Mouse (Mus musculus) embryonic facial prominence, embryonic 11.5 days (tissue): ENCODE data around the gene H2-DMa. TPM values are rescaled to one million over a fixed set of nuclear protein-coding genes. Genes with fewer than 3 reads are reported as not detected.

Experiments
- ATAC-seq: fragments of 200-750 bp; cut with Nextera tagmentation; replicated peaks from 2 replicates; pipeline ENCODE4 v1.8.0; 2017; ENCODE audit warnings: low read depth; ENCODE audit not compliant: insufficient number of reproducible peaks, low FRiP score, low TSS enrichment
- DNase-seq: peaks from one replicate; pipeline ENCODE4 v3.0.0-alpha.2; 2015; ENCODE audit warnings: low spot score
- H3K27ac ChIP-seq: fragments of 300-500 bp; sonication (generic); replicated peaks from 2 replicates; pipeline ENCODE4 v1.5.1; 2014; ENCODE audit warnings: mild to moderate bottlenecking, low read depth, low read length, control low read depth
- H3K27me3 ChIP-seq: fragments of 300-500 bp; sonication (generic); 2 replicates; pipeline ENCODE4 v1.6.1; 2014; ENCODE audit warnings: mild to moderate bottlenecking, low read length, moderate library complexity, mixed read lengths; ENCODE audit not compliant: control insufficient read depth, insufficient read depth
- H3K36me3 ChIP-seq: fragments of 300-500 bp; sonication (generic); replicated peaks from 2 replicates; pipeline ENCODE4 v1.6.1; 2014; ENCODE audit warnings: low read depth, mild to moderate bottlenecking, low read length, moderate library complexity, mixed read lengths; ENCODE audit not compliant: control insufficient read depth, insufficient read depth
- H3K4me1 ChIP-seq: fragments of 300-500 bp; sonication (generic); 2 replicates; pipeline ENCODE4 v1.6.1; 2014; ENCODE audit warnings: low read length, mixed read lengths; ENCODE audit not compliant: control insufficient read depth, insufficient read depth
- H3K4me2 ChIP-seq: fragments of 300-500 bp; sonication (generic); 2 replicates; pipeline ENCODE4 v1.6.1; 2014; ENCODE audit warnings: low read depth, mild to moderate bottlenecking, control low read depth, low read length, moderate library complexity
- H3K4me3 ChIP-seq: fragments of 300-500 bp; sonication (generic); 2 replicates; pipeline ENCODE4 v1.5.1; 2014; ENCODE audit warnings: low read depth, low read length, control low read depth
- H3K9ac ChIP-seq: fragments of 300-500 bp; sonication (generic); replicated peaks from 2 replicates; pipeline ENCODE4 v1.6.1; 2014; ENCODE audit warnings: mild to moderate bottlenecking, control low read depth, low read length
- H3K9me3 ChIP-seq: fragments of 300-500 bp; sonication (generic); replicated peaks from 2 replicates; pipeline ENCODE4 v1.6.1; 2016; ENCODE audit warnings: mild to moderate bottlenecking, low read length, inconsistent platforms, mixed read lengths; ENCODE audit not compliant: control insufficient read depth
- WGBS: fragments of 180-500 bp; shearing (Covaris S2); extraction: QIAGEN DNeasy Blood & Tissue Kit; methylation state at CpG from one replicate; pipeline ENCODE4 v1.1.7; 2014; 5-methylcytosine and 5-hydroxymethylcytosine counted together
- polyA plus RNA-seq: library from polyadenylated mRNA; unstranded; fragments of >200 nt; fragmentation: Nextera tagmentation; extraction: Ambion mirVana; gene quantifications from 2 replicates; pipeline ENCODE4 v1.2.1, GENCODE M21; 2014

H2-DMa gene
- polyA plus RNA-seq, 1 experiment from 2014 or later = 9.7 TPM

DNA sequence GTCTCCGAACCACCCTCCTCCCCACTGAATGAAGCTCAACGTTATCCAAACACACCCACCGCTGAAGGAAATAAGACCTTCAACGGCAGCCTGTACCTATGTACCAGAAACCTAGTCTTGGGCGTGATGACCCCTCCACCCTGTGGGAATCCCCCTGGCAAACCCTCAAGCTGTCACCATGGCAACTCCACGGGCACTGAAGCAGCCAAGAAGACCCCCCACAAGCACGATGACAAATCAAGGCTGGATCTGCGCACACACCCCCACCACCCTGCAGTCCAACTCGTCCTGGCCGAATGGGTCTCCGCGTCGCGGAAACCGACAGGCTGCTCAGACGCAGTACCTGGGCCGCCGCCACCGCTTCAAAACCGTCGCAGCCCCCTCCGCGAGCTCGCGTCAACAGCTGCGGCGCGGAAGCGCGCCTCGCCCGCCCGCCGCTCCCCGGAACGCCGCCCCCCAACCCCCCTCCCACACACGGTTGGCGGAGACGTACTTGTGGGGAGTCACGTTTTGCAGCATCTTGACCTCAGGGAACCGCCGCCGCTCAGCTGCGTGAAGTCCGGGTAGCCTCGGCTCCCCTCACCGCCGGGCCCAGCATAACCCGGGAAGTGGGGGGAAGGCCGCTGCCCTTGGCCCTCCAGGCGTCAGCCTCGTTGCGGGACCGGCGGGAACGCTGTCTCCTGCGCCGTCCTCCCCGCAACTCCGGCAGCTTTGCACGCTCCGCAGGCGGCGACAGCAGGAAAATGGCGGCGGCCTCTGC lies 1.0 kb upstream of the H2-DMa start:
- H3K4me3 ChIP-seq = peak overlapping the region; percentile 100
- peak; percentile 43 for DNase-seq
- ATAC-seq = no peak
- H3K4me2 ChIP-seq = peak overlapping the region; percentile 81
- H3K9me3 ChIP-seq = no peaks in the 10 kb centered on the region
- WGBS = under 1% methylated on average over 66 of the region's 67 CpGs
- no peaks in the 10 kb centered on the region for H3K27me3 ChIP-seq
- peak overlapping the region; percentile 100 for H3K27ac ChIP-seq
- H3K4me1 ChIP-seq = peaks cover 6% of the 10 kb centered on the region; the same call in 1 of the 2 replicates
- H3K36me3 ChIP-seq = peaks cover 30% of the 10 kb centered on the region
- peak overlapping the region; percentile 92 for H3K9ac ChIP-seq

DNA sequence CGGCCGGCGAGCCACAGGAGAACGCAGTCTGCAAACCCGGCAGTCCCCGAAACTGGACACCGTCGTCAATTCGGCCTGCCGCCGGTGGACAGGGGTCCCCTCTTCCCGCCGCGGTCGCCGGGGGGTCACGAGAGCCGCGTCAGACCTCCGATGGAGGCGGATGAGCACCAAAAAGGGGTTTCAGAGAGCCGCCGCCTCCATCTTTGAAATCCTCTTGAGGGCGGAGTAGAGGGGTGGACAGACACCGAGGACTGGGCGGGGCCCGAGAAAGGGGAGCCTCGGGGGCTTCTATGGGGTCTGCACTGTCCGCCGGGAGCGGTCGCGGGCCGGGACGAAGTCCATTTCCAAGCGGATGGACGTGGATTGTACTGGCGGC lies 480 bp upstream of the H2-DMa start:
- Histone ChIP-seq H3K4me1 (peaks cover 6% of the 10 kb centered on the region; the same call in 1 of the 2 replicates), H3K9ac (peak overlapping the region; percentile 92)
- WGBS = under 1% methylated on average over 26 of the region's 38 CpGs

DNA sequence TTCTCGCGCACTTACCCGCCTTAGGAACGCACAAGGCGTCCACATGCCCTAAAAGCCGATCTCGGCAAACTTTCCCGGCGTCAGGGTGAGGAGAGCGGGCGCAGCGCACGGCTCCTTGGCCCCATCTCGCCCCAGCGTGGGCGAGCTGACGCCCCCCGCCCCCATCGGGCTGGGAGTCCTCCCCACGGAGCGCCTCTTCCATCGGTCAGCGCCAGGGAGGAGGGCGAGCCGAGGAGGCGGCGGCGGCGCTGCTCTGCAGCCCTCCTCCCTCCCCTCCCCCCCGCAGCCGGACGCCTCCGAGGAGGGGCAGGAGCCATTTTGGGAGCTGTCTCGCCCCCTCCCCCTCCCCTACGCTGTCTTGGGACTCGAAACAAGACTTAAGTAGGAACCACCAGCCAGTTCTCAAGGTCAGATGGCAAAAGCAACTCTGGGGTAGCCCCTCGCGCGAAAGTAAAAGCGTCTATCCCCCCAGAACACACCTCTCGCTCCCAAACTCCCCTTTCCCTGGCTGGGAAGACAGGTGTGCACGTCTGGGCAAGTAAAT lies 911 bp downstream of the H2-DMa start:
- ATAC-seq (peak; percentile 8; the same call in 1 of the 2 replicates), DNase-seq (peak; percentile 93)
- peaks cover 13% of the 10 kb centered on the region for H3K36me3 ChIP-seq
- H3K9ac ChIP-seq = peak overlapping the region; percentile 98
- peaks cover 6% of the 10 kb centered on the region; the same call in 1 of the 2 replicates for H3K4me1 ChIP-seq
- H3K27ac ChIP-seq = peak overlapping the region; percentile 100
- no peaks in the 10 kb centered on the region for H3K27me3 ChIP-seq
- under 1% methylated on average over 36 of the region's 42 CpGs for WGBS
- H3K4me2 ChIP-seq = peak overlapping the region; percentile 94
- H3K9me3 ChIP-seq = no peaks in the 10 kb centered on the region
- peak overlapping the region; percentile 100 for H3K4me3 ChIP-seq

More for the DNA sequence above, 480 bp upstream of the H2-DMa start:
- no peaks in the 10 kb centered on the region for H3K9me3 ChIP-seq
- H3K27me3 ChIP-seq = no peaks in the 10 kb centered on the region
- peak overlapping the region; percentile 100 for H3K4me3 ChIP-seq
- H3K27ac ChIP-seq = peak overlapping the region; percentile 100
- DNase-seq = no peak
- H3K4me2 ChIP-seq = peak overlapping the region; percentile 81
- ATAC-seq = no peak
- peaks cover 25% of the 10 kb centered on the region for H3K36me3 ChIP-seq

DNA sequence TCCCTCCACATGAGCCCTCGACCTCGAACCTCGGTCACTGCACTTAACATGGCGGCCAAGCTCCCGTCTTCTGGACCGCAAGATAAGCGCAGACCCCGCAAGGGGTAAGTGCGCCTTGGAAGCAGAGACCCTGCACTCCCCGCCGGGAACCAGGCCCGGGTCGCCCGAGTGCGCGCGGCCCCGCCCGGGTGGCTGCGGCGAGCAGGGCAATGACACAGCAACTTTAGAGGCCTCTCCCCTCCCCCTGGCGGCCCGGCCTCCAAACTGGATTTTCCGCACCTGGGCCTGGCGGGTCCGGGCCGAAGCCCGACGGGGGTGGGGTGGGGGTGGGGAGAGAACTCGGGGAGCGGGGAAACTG lies 1.5 kb downstream of the H2-DMa start:
- H3K9me3 ChIP-seq = no peaks in the 10 kb centered on the region
- H3K4me2 ChIP-seq = peak overlapping the region; percentile 94
- WGBS = 1% methylated on average over 27 of the region's 31 CpGs
- peak overlapping the region; percentile 100 for H3K4me3 ChIP-seq
- H3K27me3 ChIP-seq = no peaks in the 10 kb centered on the region
- DNase-seq (no peak), ATAC-seq (peak; percentile 27)
- H3K9ac ChIP-seq = peak overlapping the region; percentile 98
- H3K36me3 ChIP-seq = peaks cover 8% of the 10 kb centered on the region
- peak overlapping the region; percentile 100 for H3K27ac ChIP-seq
- peaks cover 6% of the 10 kb centered on the region; the same call in 1 of the 2 replicates for H3K4me1 ChIP-seq

DNA sequence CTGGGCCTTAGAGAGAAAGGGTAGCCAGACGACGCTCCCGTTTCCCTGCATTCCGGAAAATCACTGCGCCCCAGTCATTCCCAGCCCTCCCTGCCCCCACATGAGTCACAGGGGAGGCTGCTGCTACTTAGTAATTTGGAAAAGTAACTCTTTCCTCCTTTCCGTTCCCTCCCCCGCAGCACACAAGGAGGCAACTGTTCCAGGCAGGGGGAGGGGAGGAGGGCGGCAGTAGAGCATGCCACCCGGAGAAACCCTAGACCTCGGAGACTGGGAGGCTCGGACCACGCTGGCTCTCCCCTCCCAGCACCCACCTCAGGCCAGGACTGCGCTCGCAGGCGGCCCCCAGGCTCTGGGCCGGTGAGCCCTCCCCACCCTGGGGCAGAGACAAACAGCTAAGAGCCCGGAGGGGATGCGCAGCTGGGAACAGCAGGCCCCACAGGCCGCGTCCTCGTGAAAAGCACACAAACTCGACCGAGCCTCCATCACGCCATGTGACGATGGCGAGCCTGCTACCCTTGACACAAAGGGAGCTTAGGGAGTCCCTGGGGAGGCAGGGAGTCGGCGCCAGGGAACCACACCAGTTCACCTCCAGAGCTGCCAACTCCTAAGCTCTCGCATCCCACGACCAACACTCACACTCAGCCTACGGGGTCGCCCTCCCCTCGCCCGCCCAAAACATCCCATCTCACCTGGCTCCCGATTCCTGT lies 2.0 kb downstream of the H2-DMa start:
- peaks cover 5% of the 10 kb centered on the region; the same call in 1 of the 2 replicates for H3K4me1 ChIP-seq
- peak overlapping the region; percentile 98 for H3K9ac ChIP-seq
- H3K27ac ChIP-seq = peak overlapping the region; percentile 100
- H3K4me3 ChIP-seq = peak overlapping the region; percentile 100
- H3K27me3 ChIP-seq = no peaks in the 10 kb centered on the region
- peak; percentile 93 for DNase-seq
- peak overlapping the region; percentile 94 for H3K4me2 ChIP-seq
- H3K36me3 ChIP-seq = peaks cover 5% of the 10 kb centered on the region
- WGBS = under 1% methylated on average over 31 of the region's 35 CpGs
- H3K9me3 ChIP-seq = no peaks in the 10 kb centered on the region
- peak; percentile 55 for ATAC-seq

DNA sequence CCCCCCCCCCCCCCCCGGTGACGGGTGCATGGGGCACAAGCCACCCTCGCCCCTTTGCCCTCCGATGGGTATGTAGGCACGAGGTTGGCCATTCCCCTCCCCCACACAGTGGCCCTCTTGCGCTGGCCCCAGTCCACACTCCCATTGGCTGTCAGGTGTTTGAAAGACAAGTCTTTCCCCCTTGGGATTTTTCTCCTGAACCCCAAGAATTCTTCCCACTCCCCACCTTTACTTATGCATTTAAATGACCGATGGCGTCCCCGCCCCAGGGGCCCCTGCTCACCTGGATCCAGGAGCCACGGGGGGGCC lies 2.5 kb downstream of the H2-DMa start:
- Histone ChIP-seq H3K27ac (peak overlapping the region; percentile 100), H3K9ac (peak overlapping the region; percentile 98), H3K36me3 (peaks cover 5% of the 10 kb centered on the region), H3K4me2 (peak overlapping the region; percentile 94), H3K4me1 (no peaks in the 10 kb centered on the region), H3K4me3 (peak overlapping the region; percentile 100), H3K9me3 (no peaks in the 10 kb centered on the region), H3K27me3 (no peaks in the 10 kb centered on the region)
- ATAC-seq (0 out of 2 replicates have a peak, but pooled peaks have one; percentile 10), DNase-seq (peak; percentile 86)
- WGBS = 3% methylated on average over 8 of the region's 10 CpGs

DNA sequence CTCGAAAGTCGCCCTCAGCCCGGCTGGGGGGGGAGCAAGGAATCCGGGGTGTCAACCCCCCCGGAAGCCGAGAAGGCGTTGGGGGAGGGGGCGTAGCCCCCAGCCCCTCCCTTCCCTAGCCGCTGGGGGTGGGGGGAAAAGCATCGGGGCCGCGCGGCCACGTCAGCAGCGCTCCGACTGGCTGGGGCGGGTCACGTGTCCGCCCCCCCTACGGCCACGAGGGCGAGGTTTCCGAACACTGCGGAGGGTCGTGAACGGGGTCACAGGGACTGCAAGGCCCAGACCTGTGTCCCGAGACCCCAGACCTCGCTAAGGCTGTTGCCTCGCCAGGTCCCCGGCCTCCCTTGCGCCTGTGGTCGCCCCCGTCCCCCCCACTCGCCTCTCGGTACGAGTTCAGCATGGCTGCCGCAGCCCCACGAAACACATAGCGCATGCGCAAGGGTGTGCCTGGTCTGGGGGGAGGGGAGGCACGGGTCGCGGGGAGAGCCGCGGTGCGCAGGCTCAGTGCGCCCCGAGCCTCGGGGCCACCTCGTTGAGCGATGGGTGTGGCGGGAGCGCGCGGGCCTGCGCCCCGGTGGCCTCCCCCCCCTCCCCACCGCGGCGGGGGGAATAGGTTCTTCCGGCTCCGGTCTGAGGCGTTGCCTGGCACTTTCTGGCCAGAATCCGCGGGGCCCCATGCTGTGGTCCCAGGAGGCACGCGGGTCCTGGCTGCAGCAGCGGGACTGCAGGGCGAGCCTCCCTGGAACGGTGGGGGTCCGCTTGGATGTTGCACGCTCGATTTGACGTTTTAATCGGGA lies 3.0 kb downstream of the H2-DMa start, which contains the start of gene Brd2:
Gene Brd2 (minus strand): TSS at position 447 of the 797 bp plus-strand sequence.
- H3K27ac ChIP-seq = peak within 1 kb of the TSS; percentile 100
- H3K9me3 ChIP-seq = no peaks in the 10 kb centered on the region
- peak within 1 kb of the TSS; percentile 100 for H3K4me3 ChIP-seq
- WGBS = under 1% methylated on average over 57 of the region's 75 CpGs
- peak; percentile 37 for ATAC-seq
- H3K27me3 ChIP-seq = no peaks in the 10 kb centered on the region
- peaks cover 5% of the 10 kb centered on the region for H3K36me3 ChIP-seq
- H3K4me1 ChIP-seq = no peaks in the 10 kb centered on the region
- DNase-seq = peak; percentile 98
- H3K4me2 ChIP-seq = peak within 1 kb of the TSS; percentile 94
- H3K9ac ChIP-seq = peak within 1 kb of the TSS; percentile 98
